Mouse (Mus musculus): Measurements from ENCODE around the gene Masp2.

DNA sequence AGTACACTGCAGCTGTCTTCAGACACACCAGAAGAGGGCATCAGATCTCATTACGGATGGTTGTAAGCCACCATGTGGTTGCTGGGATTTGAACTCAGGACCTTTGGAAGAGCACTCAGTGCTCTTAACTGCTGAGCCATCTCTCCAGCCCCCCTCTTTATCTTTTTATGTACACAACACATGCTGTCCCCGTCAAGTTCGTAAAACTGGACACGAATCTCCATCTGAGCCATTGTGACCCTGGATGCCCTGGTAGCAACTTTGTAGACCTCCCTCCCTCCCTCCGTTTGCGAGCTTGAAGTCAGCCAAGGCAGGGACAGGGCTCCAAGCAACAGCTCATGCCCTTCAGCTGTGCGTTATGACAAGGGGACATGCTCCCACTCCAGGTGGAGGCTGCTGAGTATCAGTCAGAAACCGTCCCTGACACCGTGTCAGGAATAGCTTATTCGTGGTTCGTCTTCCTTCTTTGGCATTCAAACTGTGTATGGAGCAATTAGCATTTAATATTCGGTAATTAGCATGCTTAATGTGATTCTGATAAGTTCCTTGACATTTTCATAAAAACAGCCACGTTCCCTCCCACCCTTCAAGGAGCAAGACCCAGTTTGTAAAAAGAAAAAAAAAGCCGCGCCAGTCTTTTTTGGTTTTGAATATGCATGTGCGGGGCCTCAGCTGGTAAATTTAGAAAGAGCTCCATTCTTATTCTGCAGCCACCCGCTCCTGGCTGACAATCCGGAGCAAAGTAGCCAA is 11.8 kb upstream of the Masp2 start:
- no peak for TF ChIP-seq POLR2A (IDR thresholded peaks at IDR 0.05; ENCODE audit: borderline replicate concordance, extremely low read depth, insufficient read depth, insufficient read length, poor library complexity, severe bottlenecking)
- no peak for TF ChIP-seq CTCF (IDR thresholded peaks at IDR 0.05; ENCODE audit: borderline replicate concordance, extremely low read depth, insufficient read depth, insufficient read length)

All from brain, embryonic 14.5 days (tissue).